Mouse (Mus musculus): ENCODE results near the gene Tm9sf1. TPM values are rescaled to one million over a fixed set of nuclear protein-coding genes. Genes with fewer than 3 reads are reported as not detected.

Gene Tm9sf1
- polyA plus RNA-seq, 1 experiment from 2014 or later, result 46.8 TPM

GRCm38 (mm10) chr14:55586149-55586548 lies 57.5 kb downstream of the Tm9sf1 start:
- Histone ChIP-seq H3K4me2 (ENCODE audit: low read depth, low read length) (peak overlapping the region; percentile 94), H3K4me3 (ENCODE audit: low read depth, low read length) (no peak overlapping the region), H3K9ac (ENCODE audit: low read depth, low read length) (peak overlapping the region; percentile 82; the same call in 1 of the 2 replicates), H3K36me3 (ENCODE audit: control insufficient read depth, insufficient read depth) (no peaks in the 10 kb centered on the region; the same call in 1 of the 2 replicates), H3K27me3 (ENCODE audit: control insufficient read depth, insufficient read depth, low read depth, low read length) (no peaks in the 10 kb centered on the region), H3K4me1 (ENCODE audit: control insufficient read depth, low read depth, low read length) (peaks cover 49% of the 10 kb centered on the region), H3K9me3 (replicated peaks; ENCODE audit: control insufficient read depth, low read length) (no peaks in the 10 kb centered on the region), H3K27ac (ENCODE audit: low read length) (peak overlapping the region; percentile 98)
- WGBS (ENCODE audit: insufficient replicate concordance), result 41% methylated on average over 2 of the region's 2 CpGs
- ATAC-seq (ENCODE audit: low read depth), result peak; percentile 37

Other genes with a start within 250 kb of the Tm9sf1 start
- gene Dhrs4, start 165.0 kb downstream of the Tm9sf1 start, polyA plus RNA-seq (2015; fragmentation: Nextera tagmentation; extraction: Ambion mirVana), result 88.8 and 91.2 TPM in 2 replicates
- 0.28 and 0.46 TPM in 2 replicates for gene Carmil3, start 153.2 kb downstream of the Tm9sf1 start, polyA plus RNA-seq (2015; fragmentation: Nextera tagmentation; extraction: Ambion mirVana)
- gene Cpne6, start 133.4 kb downstream of the Tm9sf1 start, polyA plus RNA-seq (2015; fragmentation: Nextera tagmentation; extraction: Ambion mirVana), result not detected in 2 replicates
- not detected in 2 replicates for gene Nrl, start 118.8 kb downstream of the Tm9sf1 start, polyA plus RNA-seq (2015; fragmentation: Nextera tagmentation; extraction: Ambion mirVana)
- 41.2 and 42.5 TPM in 2 replicates for gene Pck2, start 103.5 kb downstream of the Tm9sf1 start, polyA plus RNA-seq (2015; fragmentation: Nextera tagmentation; extraction: Ambion mirVana)
- 62.0 and 64.7 TPM in 2 replicates for gene Dcaf11, start 83.8 kb downstream of the Tm9sf1 start, polyA plus RNA-seq (2015; fragmentation: Nextera tagmentation; extraction: Ambion mirVana)
- gene A730061H03Rik, start 83.4 kb downstream of the Tm9sf1 start, polyA plus RNA-seq (2015; fragmentation: Nextera tagmentation; extraction: Ambion mirVana), result 2.0 and 3.2 TPM in 2 replicates
- gene Fitm1, start 68.2 kb downstream of the Tm9sf1 start, polyA plus RNA-seq (2015; fragmentation: Nextera tagmentation; extraction: Ambion mirVana), result 0.74 and 2.0 TPM in 2 replicates
- gene Psme1, start 65.7 kb downstream of the Tm9sf1 start, polyA plus RNA-seq (2015; fragmentation: Nextera tagmentation; extraction: Ambion mirVana), result 114 TPM in 2 replicates
- gene Emc9, start 58.5 kb downstream of the Tm9sf1 start, polyA plus RNA-seq (2015; fragmentation: Nextera tagmentation; extraction: Ambion mirVana), result 22.5 and 25.8 TPM in 2 replicates
- 177 and 181 TPM in 2 replicates for gene Psme2, start 52.7 kb downstream of the Tm9sf1 start, polyA plus RNA-seq (2015; fragmentation: Nextera tagmentation; extraction: Ambion mirVana)
- gene Rnf31, start 52.1 kb downstream of the Tm9sf1 start, polyA plus RNA-seq (2015; fragmentation: Nextera tagmentation; extraction: Ambion mirVana), result 9.5 and 9.7 TPM in 2 replicates
- 15.9 and 17.2 TPM in 2 replicates for gene Irf9, start 40.2 kb downstream of the Tm9sf1 start, polyA plus RNA-seq (2015; fragmentation: Nextera tagmentation; extraction: Ambion mirVana)
- gene Rec8, start 25.8 kb downstream of the Tm9sf1 start, polyA plus RNA-seq (2015; fragmentation: Nextera tagmentation; extraction: Ambion mirVana), result 2.9 and 3.1 TPM in 2 replicates
- gene Ipo4, start 7.8 kb downstream of the Tm9sf1 start, polyA plus RNA-seq (2015; fragmentation: Nextera tagmentation; extraction: Ambion mirVana), result 23.4 and 24.6 TPM in 2 replicates
- 0.71 and 1.0 TPM in 2 replicates for gene Gm49378, start 5.9 kb downstream of the Tm9sf1 start, polyA plus RNA-seq (2015; fragmentation: Nextera tagmentation; extraction: Ambion mirVana)
- 0.15 and 0.16 TPM in 2 replicates for gene Tssk4, start 6.4 kb upstream of the Tm9sf1 start, polyA plus RNA-seq (2015; fragmentation: Nextera tagmentation; extraction: Ambion mirVana)
- gene Mdp1, start 16.7 kb upstream of the Tm9sf1 start, polyA plus RNA-seq (2015; fragmentation: Nextera tagmentation; extraction: Ambion mirVana), result 14.1 and 16.8 TPM in 2 replicates
- 20.9 and 22.8 TPM in 2 replicates for gene Gmpr2, start 28.1 kb upstream of the Tm9sf1 start, polyA plus RNA-seq (2015; fragmentation: Nextera tagmentation; extraction: Ambion mirVana)
- 212 and 230 TPM in 2 replicates for gene Nedd8, start 28.3 kb upstream of the Tm9sf1 start, polyA plus RNA-seq (2015; fragmentation: Nextera tagmentation; extraction: Ambion mirVana)
- gene Tinf2, start 38.0 kb upstream of the Tm9sf1 start, polyA plus RNA-seq (2015; fragmentation: Nextera tagmentation; extraction: Ambion mirVana), result 17.8 and 20.1 TPM in 2 replicates
- 2.8 and 3.1 TPM in 2 replicates for gene Tgm1, start 70.1 kb upstream of the Tm9sf1 start, polyA plus RNA-seq (2015; fragmentation: Nextera tagmentation; extraction: Ambion mirVana)
- gene Rabggta, start 78.5 kb upstream of the Tm9sf1 start, polyA plus RNA-seq (2015; fragmentation: Nextera tagmentation; extraction: Ambion mirVana), result 11.3 and 12.4 TPM in 2 replicates
- gene Dhrs1, start 101.9 kb upstream of the Tm9sf1 start, polyA plus RNA-seq (2015; fragmentation: Nextera tagmentation; extraction: Ambion mirVana), result 40.9 and 43.5 TPM in 2 replicates
- gene Nop9, start 101.9 kb upstream of the Tm9sf1 start, polyA plus RNA-seq (2015; fragmentation: Nextera tagmentation; extraction: Ambion mirVana), result 18.6 and 18.7 TPM in 2 replicates
- 74.1 and 86.9 TPM in 2 replicates for gene Cideb, start 114.7 kb upstream of the Tm9sf1 start, polyA plus RNA-seq (2015; fragmentation: Nextera tagmentation; extraction: Ambion mirVana)
- 0.38 and 0.40 TPM in 2 replicates for gene Ltb4r2, start 117.6 kb upstream of the Tm9sf1 start, polyA plus RNA-seq (2015; fragmentation: Nextera tagmentation; extraction: Ambion mirVana)
- 14.2 and 16.4 TPM in 2 replicates for gene Ltb4r1, start 122.2 kb upstream of the Tm9sf1 start, polyA plus RNA-seq (2015; fragmentation: Nextera tagmentation; extraction: Ambion mirVana)
- 1.9 and 2.4 TPM in 2 replicates for gene Adcy4, start 140.3 kb upstream of the Tm9sf1 start, polyA plus RNA-seq (2015; fragmentation: Nextera tagmentation; extraction: Ambion mirVana)
- gene Ripk3, start 145.1 kb upstream of the Tm9sf1 start, polyA plus RNA-seq (2015; fragmentation: Nextera tagmentation; extraction: Ambion mirVana), result 15.4 and 16.4 TPM in 2 replicates
- gene Nfatc4, start 179.3 kb upstream of the Tm9sf1 start, polyA plus RNA-seq (2015; fragmentation: Nextera tagmentation; extraction: Ambion mirVana), result 0.71 TPM in 2 replicates
- 2.7 and 2.9 TPM in 2 replicates for gene Nynrin, start 210.2 kb upstream of the Tm9sf1 start, polyA plus RNA-seq (2015; fragmentation: Nextera tagmentation; extraction: Ambion mirVana)
- 0.26 TPM in 2 replicates for gene Cbln3, start 240.6 kb upstream of the Tm9sf1 start, polyA plus RNA-seq (2015; fragmentation: Nextera tagmentation; extraction: Ambion mirVana)
- gene Khnyn, start 241.1 kb upstream of the Tm9sf1 start, polyA plus RNA-seq (2015; fragmentation: Nextera tagmentation; extraction: Ambion mirVana), result 10.9 and 12.8 TPM in 2 replicates

All from liver, embryonic 16.5 days (tissue).